Mouse (Mus musculus): Measurements from ENCODE around the gene Tmem30b.

- TF ChIP-seq POLR2A (IDR thresholded peaks at IDR 0.05; ENCODE audit: insufficient read length, low read depth), result no peak
- no peak for TF ChIP-seq MAX (IDR thresholded peaks at IDR 0.05; ENCODE audit: low read depth)
- no peak for TF ChIP-seq USF1 (IDR thresholded peaks at IDR 0.05; ENCODE audit: low read depth)
- TF ChIP-seq CEBPB (IDR thresholded peaks at IDR 0.05; ENCODE audit: insufficient read depth, poor library complexity, severe bottlenecking), result no peak
- TF ChIP-seq REST (IDR thresholded peaks at IDR 0.05; ENCODE audit: insufficient read depth, insufficient read length), result no peak
Measured at GRCm38 (mm10) chr12:73548259-73548658, 2.1 kb upstream of the Tmem30b start.

All from myocyte (in vitro differentiated cells).